Mouse (Mus musculus) limb, embryonic 14.5 days (tissue): ENCODE measurements at regions not wholly inside any gene's neighbourhood (a gene's known extent, or its start where the extent isn't known, plus 50 kb on each side); places are given as distances from the start of the nearest gene placed in this dataset.

Experiments
- ATAC-seq: fragments of 200-750 bp; cut with Nextera tagmentation; 2 replicates; pipeline ENCODE4 v1.8.0; 2017; ENCODE audit warnings: low read depth, moderate number of reproducible peaks, moderate TSS enrichment; ENCODE audit not compliant: low FRiP score
- DNase-seq: peaks from one replicate; pipeline ENCODE4 v3.0.0-alpha.2; 2015; ENCODE audit warnings: low spot score
- H3K27ac ChIP-seq: fragments of 300-500 bp; sonication (generic); replicated peaks from 2 replicates; pipeline ENCODE4 v1.5.1; 2014; ENCODE audit warnings: low read depth, mild to moderate bottlenecking, low read length, moderate library complexity, mixed read lengths
- H3K27me3 ChIP-seq: fragments of 300-500 bp; sonication (generic); 2 replicates; pipeline ENCODE4 v1.6.1; 2014; ENCODE audit warnings: low read length, mixed read lengths; ENCODE audit not compliant: control insufficient read depth, insufficient read depth
- H3K36me3 ChIP-seq: fragments of 300-500 bp; sonication (generic); 2 replicates; pipeline ENCODE4 v1.6.1; 2014; ENCODE audit warnings: mild to moderate bottlenecking, low read length, moderate library complexity, mixed read lengths; ENCODE audit not compliant: control insufficient read depth, insufficient read depth
- H3K4me1 ChIP-seq: fragments of 300-500 bp; sonication (generic); 2 replicates; pipeline ENCODE4 v1.6.1; 2014; ENCODE audit warnings: antibody characterized with exemption, low read length, mixed read lengths; ENCODE audit not compliant: control insufficient read depth, insufficient read depth
- H3K4me2 ChIP-seq: fragments of 300-500 bp; sonication (generic); replicated peaks from 2 replicates; pipeline ENCODE4 v1.6.1; 2014; ENCODE audit warnings: low read depth, mild to moderate bottlenecking, low read length, moderate library complexity; ENCODE audit not compliant: severe bottlenecking
- H3K4me3 ChIP-seq: fragments of 300-500 bp; sonication (generic); replicated peaks from 2 replicates; pipeline ENCODE4 v1.5.1; 2014; ENCODE audit warnings: low read length
- H3K9ac ChIP-seq: fragments of 300-500 bp; sonication (generic); 2 replicates; pipeline ENCODE4 v1.6.1; 2014; ENCODE audit warnings: mild to moderate bottlenecking, low read depth, low read length, moderate library complexity; ENCODE audit not compliant: severe bottlenecking
- H3K9me3 ChIP-seq: fragments of 300-500 bp; sonication (generic); 2 replicates; pipeline ENCODE4 v1.6.1; 2016; ENCODE audit warnings: low read length; ENCODE audit not compliant: control insufficient read depth
- POLR2A ChIP-seq: fragments of 200-500 bp; IDR thresholded peaks from 2 replicates; pipeline ENCODE4 v1.8.0; 2012; ENCODE audit warnings: inconsistent platforms, mild to moderate bottlenecking, moderate library complexity, borderline replicate concordance; ENCODE audit not compliant: insufficient read depth, insufficient read length; ENCODE audit errors: extremely low read depth
- WGBS: fragments of 180-500 bp; shearing (Covaris S2); extraction: QIAGEN DNeasy Blood & Tissue Kit; methylation state at CpG from one replicate; pipeline ENCODE4 v1.1.7; 2014; 5-methylcytosine and 5-hydroxymethylcytosine counted together

DNA sequence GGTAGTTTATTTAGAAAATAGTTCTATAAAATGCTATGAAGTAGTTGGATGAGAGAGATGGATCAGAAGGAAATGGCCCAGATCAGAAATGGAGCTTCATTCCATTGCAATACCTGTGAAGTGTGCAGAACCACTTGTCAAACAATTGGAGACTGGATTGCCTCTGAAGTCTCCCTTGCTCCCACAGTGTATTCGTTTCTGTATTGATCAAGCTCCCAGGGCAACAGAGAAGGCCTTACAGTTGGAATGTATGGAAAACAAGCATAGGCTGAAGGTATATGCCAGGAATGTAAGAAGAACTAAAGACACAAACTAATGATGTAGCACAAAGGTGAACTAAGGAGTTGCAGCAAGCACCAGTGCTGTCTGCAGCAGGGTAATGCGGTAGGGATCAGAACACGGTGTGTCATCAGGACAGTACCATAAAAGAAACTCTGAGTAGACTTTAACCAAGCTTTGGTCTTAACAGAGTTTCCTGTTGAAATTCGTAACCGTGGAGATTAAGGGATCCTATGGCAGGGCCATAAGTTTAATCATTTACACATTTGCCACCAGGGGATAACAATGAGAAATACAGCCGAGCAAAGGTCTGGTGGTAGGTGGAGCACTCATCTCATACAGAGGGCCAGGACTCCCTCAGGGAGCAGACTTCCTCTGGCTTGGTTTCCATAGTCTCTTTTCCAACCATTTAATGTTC, 732.9 kb upstream of the 2610301B20Rik start:
- Histone ChIP-seq H3K27me3 (peaks cover 7% of the 10 kb centered on the region; the same call in 1 of the 2 replicates), H3K9ac (no peak overlapping the region), H3K27ac (no peak overlapping the region), H3K4me2 (no peak overlapping the region), H3K4me3 (no peak overlapping the region), H3K36me3 (no peaks in the 10 kb centered on the region), H3K4me1 (no peaks in the 10 kb centered on the region), H3K9me3 (no peaks in the 10 kb centered on the region)
- TF ChIP-seq POLR2A = no peak
- WGBS = 51% methylated on average over 6 of the region's 6 CpGs
- DNase-seq (no peak), ATAC-seq (no peak)

DNA sequence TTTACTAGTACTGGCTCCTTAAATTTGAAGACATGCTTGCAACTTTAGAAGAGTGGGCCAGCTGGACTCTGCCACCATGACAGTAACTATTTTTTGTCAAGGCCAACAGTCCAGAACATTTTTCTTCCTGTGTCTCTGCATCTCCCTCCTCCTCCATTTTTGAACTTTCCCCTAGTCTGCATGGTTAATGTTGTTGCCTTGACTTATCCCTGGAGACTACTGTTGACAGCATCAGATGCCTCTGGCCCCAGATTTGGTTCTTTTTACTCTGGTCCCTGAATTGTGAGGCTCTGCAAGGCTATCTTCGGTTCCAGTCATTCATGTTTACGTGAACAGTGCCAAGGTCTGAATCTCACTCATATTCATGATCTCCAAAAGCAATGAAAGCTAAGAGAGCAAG, 724.4 kb upstream of the 2610301B20Rik start:
- no peaks in the 10 kb centered on the region for H3K36me3 ChIP-seq
- 78% methylated on average over 2 of the region's 2 CpGs for WGBS
- 0 out of 2 replicates have a peak, but pooled peaks cover 21% of the 10 kb centered on the region for H3K27me3 ChIP-seq
- no peak overlapping the region for H3K9ac ChIP-seq
- no peak overlapping the region for H3K4me3 ChIP-seq
- no peaks in the 10 kb centered on the region for H3K9me3 ChIP-seq
- DNase-seq = no peak
- no peak for TF ChIP-seq POLR2A
- no peak overlapping the region for H3K27ac ChIP-seq
- ATAC-seq = no peak
- H3K4me1 ChIP-seq = no peaks in the 10 kb centered on the region
- no peak overlapping the region for H3K4me2 ChIP-seq

DNA sequence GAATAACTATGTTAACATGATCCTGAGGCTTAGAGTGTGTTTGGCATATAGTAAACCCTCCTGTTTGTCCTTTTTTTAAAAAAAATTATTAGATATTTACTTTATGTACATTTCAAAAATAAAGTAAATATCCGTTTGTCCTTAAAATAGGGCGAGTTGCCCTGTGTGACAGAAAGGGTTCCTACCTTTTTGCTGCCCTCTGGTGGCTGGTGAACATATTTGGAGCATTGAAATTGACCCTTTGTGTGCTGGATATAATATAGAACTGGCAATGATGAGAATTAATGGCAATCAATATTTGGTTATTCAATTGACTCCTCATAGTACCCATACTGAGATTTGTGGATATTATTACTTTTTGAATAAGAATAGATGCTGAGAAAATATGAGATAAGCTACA, 723.8 kb upstream of the 2610301B20Rik start:
- DNase-seq = no peak
- Histone ChIP-seq H3K9ac (no peak overlapping the region), H3K4me3 (no peak overlapping the region), H3K27ac (no peak overlapping the region), H3K27me3 (0 out of 2 replicates have a peak, but pooled peaks cover 21% of the 10 kb centered on the region), H3K9me3 (no peaks in the 10 kb centered on the region), H3K36me3 (no peaks in the 10 kb centered on the region), H3K4me1 (no peaks in the 10 kb centered on the region), H3K4me2 (no peak overlapping the region)
- TF ChIP-seq POLR2A = no peak
- no peak for ATAC-seq
- 14% methylated on average over 2 of the region's 2 CpGs for WGBS

DNA sequence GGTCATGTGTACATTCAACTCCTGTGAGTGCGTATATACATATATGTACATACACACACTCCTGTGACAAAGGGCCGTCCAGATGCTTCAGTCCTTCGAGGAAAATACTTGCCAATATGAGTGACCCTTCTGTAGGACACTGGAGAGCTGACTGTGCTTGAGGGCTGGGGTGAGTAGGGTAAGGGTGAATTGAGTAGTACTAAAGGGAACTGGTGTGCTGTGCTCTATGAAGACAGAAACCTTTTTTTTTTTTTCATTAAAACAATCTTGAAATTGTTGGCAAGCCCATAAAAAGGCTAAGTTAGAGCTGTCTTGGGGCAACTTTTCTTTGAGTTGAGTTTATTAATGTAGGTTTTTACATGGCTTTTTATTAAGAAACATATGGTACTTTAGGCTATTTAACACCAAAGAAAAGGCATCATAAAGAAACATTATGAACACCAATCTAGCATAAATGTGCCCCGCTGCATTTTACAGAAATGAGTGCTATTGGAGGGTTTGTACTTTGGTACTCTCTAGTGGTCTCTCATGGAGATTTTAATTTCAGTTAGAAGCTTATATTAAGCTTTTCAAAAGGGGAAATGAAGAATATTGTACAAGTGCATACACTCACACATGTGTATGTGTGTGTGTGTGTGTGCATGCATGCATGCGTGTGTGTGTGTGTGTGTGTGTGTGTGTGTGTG, 718.5 kb upstream of the 2610301B20Rik start:
- DNase-seq = peak; percentile 24
- ATAC-seq = 0 out of 2 replicates have a peak, but pooled peaks have one; percentile 26
- Histone ChIP-seq H3K36me3 (no peaks in the 10 kb centered on the region), H3K9ac (no peak overlapping the region), H3K4me2 (no peak overlapping the region), H3K27me3 (no peaks in the 10 kb centered on the region), H3K9me3 (no peaks in the 10 kb centered on the region), H3K4me3 (no peak overlapping the region), H3K27ac (no peak overlapping the region), H3K4me1 (no peaks in the 10 kb centered on the region)
- TF ChIP-seq POLR2A = no peak
- WGBS = 65% methylated on average over 5 of the region's 5 CpGs

DNA sequence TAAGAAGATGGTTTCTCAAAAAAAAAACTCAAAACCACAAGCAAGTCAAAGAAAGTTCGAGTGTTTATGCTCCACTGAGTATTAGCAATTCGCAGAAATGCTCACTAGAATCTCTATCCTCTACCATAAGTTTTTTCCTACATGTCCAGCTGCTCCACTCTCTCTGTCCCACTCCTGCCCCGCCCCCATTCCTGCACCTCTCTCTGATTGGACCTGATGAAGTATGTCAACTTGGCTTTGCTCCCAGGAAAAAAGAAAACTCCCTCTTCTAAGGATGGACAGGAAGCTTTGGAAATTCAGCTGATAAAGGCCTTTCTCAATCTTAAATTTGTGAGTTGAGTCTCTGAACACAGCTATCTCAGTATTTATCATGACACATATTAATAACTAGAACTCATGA, 684.4 kb upstream of the 2610301B20Rik start:
- Histone ChIP-seq H3K4me3 (no peak overlapping the region), H3K9ac (no peak overlapping the region), H3K4me1 (no peaks in the 10 kb centered on the region), H3K27me3 (no peaks in the 10 kb centered on the region), H3K36me3 (no peaks in the 10 kb centered on the region), H3K27ac (no peak overlapping the region), H3K4me2 (no peak overlapping the region), H3K9me3 (no peaks in the 10 kb centered on the region)
- 83% methylated on average over 3 of the region's 3 CpGs for WGBS
- ATAC-seq (no peak), DNase-seq (no peak)
- no peak for TF ChIP-seq POLR2A
